In the genomic region with DNA sequence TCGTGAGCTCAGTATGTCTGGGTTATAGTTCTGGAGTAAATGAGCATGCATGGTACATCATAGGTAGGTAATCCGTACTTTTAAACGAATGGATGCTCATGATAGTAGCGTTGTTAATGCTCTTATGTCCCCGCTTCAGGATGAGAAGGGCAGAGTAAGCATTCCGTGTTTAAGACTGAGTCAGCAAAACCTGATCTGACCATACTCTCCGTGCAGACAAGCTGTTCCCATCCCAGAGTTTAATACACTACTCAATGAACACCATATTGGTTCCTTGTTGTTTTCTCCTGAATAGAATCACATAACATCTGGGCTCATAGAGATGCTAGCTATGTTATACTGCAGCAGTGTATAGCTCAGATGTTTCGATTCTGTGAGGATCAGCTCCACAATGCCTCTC, we compare ENCODE assay signal across 27 mouse cellular contexts.
"Had no signal": no experiment of that assay in that cellular context is flagged by ENCODE, and none has a peak within 500 bp of the region (broad histone marks: within the 10 kb centered on the region; RNA-seq: fewer than 3 reads in every experiment).

No protein-coding gene starts in this region.

- H3K9ac ChIP-seq: limb, embryonic 12.5 days; limb, embryonic 13.5 days; limb, embryonic 15.5 days; liver, embryonic 12.5 days; liver, embryonic 13.5 days; liver, embryonic 14.5 days; liver, embryonic 15.5 days; liver, postnatal 0 days; lung, embryonic 14.5 days; lung, embryonic 15.5 days; midbrain, embryonic 12.5 days; midbrain, embryonic 13.5 days; midbrain, embryonic 15.5 days had no signal

- H3K27me3 ChIP-seq: limb, embryonic 12.5 days; limb, embryonic 13.5 days; limb, embryonic 15.5 days; liver, embryonic 12.5 days; liver, embryonic 13.5 days; liver, embryonic 15.5 days; lung, embryonic 15.5 days; megakaryocyte, embryonic 14.5 days; midbrain, embryonic 12.5 days; midbrain, embryonic 13.5 days; midbrain, embryonic 15.5 days had no signal

- H3K9me3 ChIP-seq: limb, embryonic 10.5 days; limb, embryonic 12.5 days; limb, embryonic 13.5 days; limb, embryonic 15.5 days; liver, embryonic 12.5 days; liver, embryonic 13.5 days; liver, embryonic 15.5 days; lung, embryonic 15.5 days; megakaryocyte, embryonic 14.5 days; midbrain, embryonic 10.5 days; midbrain, embryonic 12.5 days; midbrain, embryonic 13.5 days; midbrain, embryonic 15.5 days had no signal

- H3K4me3 ChIP-seq: limb, embryonic 10.5 days; limb, embryonic 12.5 days; limb, embryonic 13.5 days; limb, embryonic 15.5 days; liver, embryonic 12.5 days; liver, embryonic 13.5 days; liver, embryonic 15.5 days; lung, embryonic 15.5 days; megakaryocyte, embryonic 14.5 days; midbrain, embryonic 10.5 days; midbrain, embryonic 12.5 days; midbrain, embryonic 13.5 days; midbrain, embryonic 15.5 days; myocyte had no signal

- H3K27ac ChIP-seq: limb, embryonic 10.5 days; limb, embryonic 12.5 days; limb, embryonic 13.5 days; limb, embryonic 15.5 days; liver, embryonic 12.5 days; liver, embryonic 13.5 days; liver, embryonic 14.5 days; liver, embryonic 15.5 days; lung, embryonic 15.5 days; macrophage; midbrain, embryonic 10.5 days; midbrain, embryonic 12.5 days; midbrain, embryonic 13.5 days; midbrain, embryonic 15.5 days had no signal

- DNase-seq: left cerebral cortex, postnatal 4 days; liver; liver, embryonic 13.5 days; liver, postnatal 0 days; lung, adult 18-20 months; lung, adult 2 months; lung, embryonic 14.5 days; lung, postnatal 10 days; lung, postnatal 14 days; lung, postnatal 36 days; lung, postnatal 4 days; midbrain, embryonic 14.5 days had no signal

- H3K36me3 ChIP-seq: limb, embryonic 10.5 days; limb, embryonic 12.5 days; limb, embryonic 13.5 days; limb, embryonic 15.5 days; liver, embryonic 12.5 days; liver, embryonic 13.5 days; liver, embryonic 15.5 days; lung, embryonic 15.5 days; midbrain, embryonic 10.5 days; midbrain, embryonic 12.5 days; midbrain, embryonic 13.5 days; midbrain, embryonic 15.5 days had no signal

- H3K4me1 ChIP-seq: limb, embryonic 10.5 days; limb, embryonic 12.5 days; limb, embryonic 13.5 days; limb, embryonic 15.5 days; liver, embryonic 12.5 days; liver, embryonic 13.5 days; liver, embryonic 15.5 days; megakaryocyte, embryonic 14.5 days; midbrain, embryonic 10.5 days; midbrain, embryonic 12.5 days; midbrain, embryonic 13.5 days; midbrain, embryonic 15.5 days had no signal
